Mouse (Mus musculus): ENCODE results near the gene Plcd3.

Gene Plcd3

GRCm38 (mm10) chr11:103116959-103117590 is 15.6 kb upstream of the Plcd3 start:
- DNase-seq (ENCODE audit: low spot score) = peak; percentile 53

GRCm38 (mm10) chr11:103116008-103116818 is 14.8 kb upstream of the Plcd3 start, which contains the start of gene Hexim1:
Gene Hexim1 (plus strand): TSS chr11:103116231.
- peak; percentile 100 for DNase-seq (ENCODE audit: low spot score)

- DNase-seq (ENCODE audit: low spot score) = peak; percentile 80
Measured at GRCm38 (mm10) chr11:103115163-103116007, 13.9 kb upstream of the Plcd3 start.

- DNase-seq (ENCODE audit: low spot score) = no peak
Measured at GRCm38 (mm10) chr11:103114270-103114943, 12.9 kb upstream of the Plcd3 start.

- no peak for DNase-seq (ENCODE audit: low spot score)
Measured at GRCm38 (mm10) chr11:103113771-103114170, 12.3 kb upstream of the Plcd3 start.

- DNase-seq (ENCODE audit: low spot score) = no peak
Measured at GRCm38 (mm10) chr11:103113005-103113404, 11.5 kb upstream of the Plcd3 start.

- no peak for DNase-seq (ENCODE audit: low spot score)
Measured at GRCm38 (mm10) chr11:103112552-103112912, 11.1 kb upstream of the Plcd3 start.

- DNase-seq (ENCODE audit: low spot score) = no peak
Measured at GRCm38 (mm10) chr11:103111881-103112551, 10.6 kb upstream of the Plcd3 start.

- DNase-seq (ENCODE audit: low spot score) = no peak
Measured at GRCm38 (mm10) chr11:103111301-103111700, 9.8 kb upstream of the Plcd3 start.

- no peak for DNase-seq (ENCODE audit: low spot score)
Measured at GRCm38 (mm10) chr11:103106386-103106785, 4.9 kb upstream of the Plcd3 start.

- no peak for DNase-seq (ENCODE audit: low spot score)
Measured at GRCm38 (mm10) chr11:103105810-103106209, 4.4 kb upstream of the Plcd3 start.

- no peak for DNase-seq (ENCODE audit: low spot score)
Measured at GRCm38 (mm10) chr11:103105180-103105725, 3.8 kb upstream of the Plcd3 start.

GRCm38 (mm10) chr11:103104469-103104868 is 3.0 kb upstream of the Plcd3 start:
- DNase-seq (ENCODE audit: low spot score) = no peak

GRCm38 (mm10) chr11:103103621-103104020 is 2.2 kb upstream of the Plcd3 start:
- DNase-seq (ENCODE audit: low spot score) = no peak

GRCm38 (mm10) chr11:103102725-103103349 is 1.4 kb upstream of the Plcd3 start:
- peak; percentile 98 for DNase-seq (ENCODE audit: low spot score)

GRCm38 (mm10) chr11:103101866-103102501 is 526 bp upstream of the Plcd3 start:
- DNase-seq (ENCODE audit: low spot score) = peak; percentile 28

- no peak for DNase-seq (ENCODE audit: low spot score)
Measured at GRCm38 (mm10) chr11:103100361-103100760, 1.1 kb downstream of the Plcd3 start.

GRCm38 (mm10) chr11:103099352-103099940 is 2.0 kb downstream of the Plcd3 start:
- no peak for DNase-seq (ENCODE audit: low spot score)

- no peak for DNase-seq (ENCODE audit: low spot score)
Measured at GRCm38 (mm10) chr11:103098531-103099190, 2.8 kb downstream of the Plcd3 start.
